Mouse (Mus musculus) forebrain, embryonic 16.5 days (tissue): ENCODE results near the gene Cacna2d3. TPM values are rescaled to one million over a fixed set of nuclear protein-coding genes. Genes with fewer than 3 reads are reported as not detected.

Experiments
- ATAC-seq: fragments of 200-750 bp; cut with Nextera tagmentation; 2 replicates; pipeline ENCODE4 v1.8.0; 2017; ENCODE audit warnings: mild to moderate bottlenecking, moderate library complexity
- H3K27ac ChIP-seq: fragments of 300-500 bp; sonication (generic); 2 replicates; pipeline ENCODE4 v1.5.1; 2014; ENCODE audit warnings: low read length, control low read depth
- H3K27me3 ChIP-seq: fragments of 300-500 bp; sonication (generic); replicated peaks from 2 replicates; pipeline ENCODE4 v1.6.1; 2014; ENCODE audit warnings: low read length; ENCODE audit not compliant: control insufficient read depth, insufficient read depth
- H3K36me3 ChIP-seq: fragments of 300-500 bp; sonication (generic); 2 replicates; pipeline ENCODE4 v1.6.1; 2014; ENCODE audit not compliant: control insufficient read depth, insufficient read depth
- H3K4me1 ChIP-seq: fragments of 300-500 bp; sonication (generic); replicated peaks from 2 replicates; pipeline ENCODE4 v1.6.1; 2014; ENCODE audit warnings: low read length; ENCODE audit not compliant: control insufficient read depth, insufficient read depth
- H3K4me2 ChIP-seq: fragments of 300-500 bp; sonication (generic); 2 replicates; pipeline ENCODE4 v1.6.1; 2014; ENCODE audit warnings: mild to moderate bottlenecking, low read length, control low read depth
- H3K4me3 ChIP-seq: fragments of 300-500 bp; sonication (generic); replicated peaks from 2 replicates; pipeline ENCODE4 v1.5.1; 2014; ENCODE audit warnings: mild to moderate bottlenecking, low read length, control low read depth
- H3K9ac ChIP-seq: fragments of 300-500 bp; sonication (generic); replicated peaks from 2 replicates; pipeline ENCODE4 v1.6.1; 2014; ENCODE audit warnings: low read depth, low read length, control low read depth
- H3K9me3 ChIP-seq: fragments of 300-500 bp; sonication (generic); 2 replicates; pipeline ENCODE4 v1.6.1; 2016; ENCODE audit warnings: low read length; ENCODE audit not compliant: control insufficient read depth
- WGBS: fragments of 180-500 bp; shearing (Covaris S2); extraction: QIAGEN DNeasy Blood & Tissue Kit; methylation state at CpG from one replicate; pipeline ENCODE4 v1.1.7; 2014; 5-methylcytosine and 5-hydroxymethylcytosine counted together
- polyA plus RNA-seq: library from polyadenylated mRNA; unstranded; fragments of >200 nt; fragmentation: Nextera tagmentation; extraction: Ambion mirVana; gene quantifications from 2 replicates; pipeline ENCODE4 v1.2.1, GENCODE M21; 2015

Cacna2d3 gene
- polyA plus RNA-seq, 1 experiment from 2014 or later = 34.0 TPM

GRCm38 (mm10) chr14:29196171-29196570 is 525.5 kb downstream of the Cacna2d3 start:
- no peak for ATAC-seq
- Histone ChIP-seq H3K9ac (no peak overlapping the region), H3K27ac (no peak overlapping the region), H3K4me3 (no peak overlapping the region), H3K9me3 (no peaks in the 10 kb centered on the region), H3K36me3 (no peaks in the 10 kb centered on the region), H3K27me3 (no peaks in the 10 kb centered on the region), H3K4me1 (no peaks in the 10 kb centered on the region), H3K4me2 (no peak overlapping the region)

GRCm38 (mm10) chr14:29191426-29191825 is 530.2 kb downstream of the Cacna2d3 start:
- Histone ChIP-seq H3K27ac (no peak overlapping the region), H3K9me3 (no peaks in the 10 kb centered on the region), H3K9ac (no peak overlapping the region), H3K36me3 (no peaks in the 10 kb centered on the region), H3K4me3 (no peak overlapping the region), H3K4me2 (no peak overlapping the region), H3K27me3 (no peaks in the 10 kb centered on the region), H3K4me1 (no peaks in the 10 kb centered on the region)
- 88% methylated on average over 3 of the region's 3 CpGs for WGBS
- ATAC-seq = no peak

- Histone ChIP-seq H3K36me3 (no peaks in the 10 kb centered on the region), H3K4me2 (no peak overlapping the region), H3K4me3 (no peak overlapping the region), H3K4me1 (peaks cover 11% of the 10 kb centered on the region), H3K27me3 (no peaks in the 10 kb centered on the region), H3K9ac (no peak overlapping the region), H3K27ac (no peak overlapping the region), H3K9me3 (no peaks in the 10 kb centered on the region)
- ATAC-seq = no peak
- 69% methylated on average over 5 of the region's 5 CpGs for WGBS
Measured at GRCm38 (mm10) chr14:29183730-29184129, 537.9 kb downstream of the Cacna2d3 start.

GRCm38 (mm10) chr14:29179397-29179888 is 542.2 kb downstream of the Cacna2d3 start:
- no peaks in the 10 kb centered on the region for H3K27me3 ChIP-seq
- no peaks in the 10 kb centered on the region for H3K9me3 ChIP-seq
- H3K9ac ChIP-seq = no peak overlapping the region
- WGBS = 45% methylated on average over 11 of the region's 11 CpGs
- no peaks in the 10 kb centered on the region for H3K36me3 ChIP-seq
- no peak overlapping the region for H3K27ac ChIP-seq
- peak; percentile 31; the same call in 1 of the 2 replicates for ATAC-seq
- H3K4me2 ChIP-seq = no peak overlapping the region
- peaks cover 9% of the 10 kb centered on the region for H3K4me1 ChIP-seq
- H3K4me3 ChIP-seq = no peak overlapping the region

- peak; percentile 89 for ATAC-seq
- no peak overlapping the region for H3K4me3 ChIP-seq
- no peaks in the 10 kb centered on the region for H3K9me3 ChIP-seq
- H3K27ac ChIP-seq = no peak overlapping the region
- peaks cover 9% of the 10 kb centered on the region for H3K4me1 ChIP-seq
- H3K4me2 ChIP-seq = no peak overlapping the region
- no peak overlapping the region for H3K9ac ChIP-seq
- H3K36me3 ChIP-seq = no peaks in the 10 kb centered on the region
- H3K27me3 ChIP-seq = no peaks in the 10 kb centered on the region
- 16% methylated on average over 15 of the region's 15 CpGs for WGBS
Measured at GRCm38 (mm10) chr14:29178695-29179396, 542.8 kb downstream of the Cacna2d3 start.

- no peak overlapping the region for H3K4me3 ChIP-seq
- 75% methylated on average over 3 of the region's 3 CpGs for WGBS
Measured at GRCm38 (mm10) chr14:29174762-29175161, 546.9 kb downstream of the Cacna2d3 start.

GRCm38 (mm10) chr14:29172207-29172606 is 549.5 kb downstream of the Cacna2d3 start:
- Histone ChIP-seq H3K27me3 (no peaks in the 10 kb centered on the region), H3K9ac (no peak overlapping the region)
- no peak for ATAC-seq

More at GRCm38 (mm10) chr14:29174762-29175161, 546.9 kb downstream of the Cacna2d3 start:
- H3K4me1 ChIP-seq = peaks cover 9% of the 10 kb centered on the region
- no peaks in the 10 kb centered on the region for H3K27me3 ChIP-seq
- ATAC-seq = no peak
- no peaks in the 10 kb centered on the region for H3K36me3 ChIP-seq
- H3K9ac ChIP-seq = no peak overlapping the region
- no peak overlapping the region for H3K4me2 ChIP-seq
- no peaks in the 10 kb centered on the region for H3K9me3 ChIP-seq
- H3K27ac ChIP-seq = no peak overlapping the region

GRCm38 (mm10) chr14:29164653-29165030 is 557.0 kb downstream of the Cacna2d3 start:
- no peak for ATAC-seq
- 59% methylated on average over 6 of the region's 6 CpGs for WGBS
- Histone ChIP-seq H3K9ac (no peak overlapping the region), H3K36me3 (no peaks in the 10 kb centered on the region), H3K27me3 (no peaks in the 10 kb centered on the region), H3K4me2 (no peak overlapping the region), H3K9me3 (no peaks in the 10 kb centered on the region), H3K27ac (no peak overlapping the region), H3K4me3 (no peak overlapping the region), H3K4me1 (peaks cover 10% of the 10 kb centered on the region)

More at GRCm38 (mm10) chr14:29172207-29172606, 549.5 kb downstream of the Cacna2d3 start:
- Histone ChIP-seq H3K4me3 (no peak overlapping the region), H3K9me3 (no peaks in the 10 kb centered on the region), H3K36me3 (no peaks in the 10 kb centered on the region), H3K4me1 (no peaks in the 10 kb centered on the region), H3K4me2 (no peak overlapping the region), H3K27ac (no peak overlapping the region)
- 86% methylated on average over 2 of the region's 2 CpGs for WGBS

GRCm38 (mm10) chr14:29163998-29164652 is 557.5 kb downstream of the Cacna2d3 start:
- Histone ChIP-seq H3K4me3 (no peak overlapping the region), H3K27me3 (no peaks in the 10 kb centered on the region), H3K36me3 (no peaks in the 10 kb centered on the region), H3K27ac (peak overlapping the region; percentile 27), H3K4me2 (no peak overlapping the region), H3K9me3 (no peaks in the 10 kb centered on the region), H3K9ac (no peak overlapping the region), H3K4me1 (peaks cover 10% of the 10 kb centered on the region)
- peak; percentile 55 for ATAC-seq
- 31% methylated on average over 4 of the region's 4 CpGs for WGBS
